Mouse (Mus musculus) yolk sac, embryonic 10.5 days (tissue): ENCODE results near the gene Inafm2.

Source experiments
- DNase-seq: peaks from one replicate; pipeline ENCODE4 v3.0.0-alpha.2; 2017; ENCODE audit warnings: low spot score

Gene Inafm2

GRCm38 (mm10) chr2:118726873-118727272 is 18.7 kb upstream of the Inafm2 start:
- DNase-seq = no peak

GRCm38 (mm10) chr2:118727911-118728310 is 17.6 kb upstream of the Inafm2 start:
- no peak for DNase-seq

GRCm38 (mm10) chr2:118728337-118728736 is 17.2 kb upstream of the Inafm2 start, which contains the start of gene Plcb2:
TSS of gene Plcb2 (minus strand) at chr2:118728438.
- peak; percentile 25 for DNase-seq

GRCm38 (mm10) chr2:118729194-118729593 is 16.4 kb upstream of the Inafm2 start:
- no peak for DNase-seq

- no peak for DNase-seq
These were observed 15.5 kb upstream of the Inafm2 start for GRCm38 (mm10) chr2:118729816-118730621.

- DNase-seq = peak; percentile 39
These were observed 15.0 kb upstream of the Inafm2 start for GRCm38 (mm10) chr2:118730622-118730915.

- DNase-seq = no peak
These were observed 13.6 kb upstream of the Inafm2 start for GRCm38 (mm10) chr2:118731981-118732380.

GRCm38 (mm10) chr2:118733341-118733740 is 12.2 kb upstream of the Inafm2 start:
- DNase-seq = no peak

GRCm38 (mm10) chr2:118740341-118740740 is 5.2 kb upstream of the Inafm2 start:
- no peak for DNase-seq

GRCm38 (mm10) chr2:118741183-118741582 is 4.4 kb upstream of the Inafm2 start:
- no peak for DNase-seq

- no peak for DNase-seq
These were observed 2.2 kb upstream of the Inafm2 start for GRCm38 (mm10) chr2:118743261-118743943.

- DNase-seq = no peak
These were observed 937 bp upstream of the Inafm2 start for GRCm38 (mm10) chr2:118744621-118745020.

- peak; percentile 44 for DNase-seq
These were observed 650 bp downstream of the Inafm2 start for GRCm38 (mm10) chr2:118745915-118746901.

- no peak for DNase-seq
These were observed 1.9 kb downstream of the Inafm2 start for GRCm38 (mm10) chr2:118747301-118747960.

- no peak for DNase-seq
These were observed 3.9 kb downstream of the Inafm2 start for GRCm38 (mm10) chr2:118749341-118749884.

GRCm38 (mm10) chr2:118750476-118750875 is 4.9 kb downstream of the Inafm2 start:
- DNase-seq = no peak

- DNase-seq = no peak
These were observed 6.6 kb downstream of the Inafm2 start for GRCm38 (mm10) chr2:118751896-118752791.

- DNase-seq = no peak
These were observed 7.2 kb downstream of the Inafm2 start for GRCm38 (mm10) chr2:118752792-118753108.

GRCm38 (mm10) chr2:118754143-118754542 is 8.6 kb downstream of the Inafm2 start:
- DNase-seq = no peak

GRCm38 (mm10) chr2:118755407-118755806 is 9.8 kb downstream of the Inafm2 start:
- DNase-seq = no peak

- DNase-seq = no peak
These were observed 10.5 kb downstream of the Inafm2 start for GRCm38 (mm10) chr2:118756103-118756502.
